Mouse (Mus musculus): ENCODE measurements at regions not wholly inside any gene's neighbourhood (a gene's known extent, or its start where the extent isn't known, plus 50 kb on each side); places are given as distances from the start of the nearest gene placed in this dataset.

DNA sequence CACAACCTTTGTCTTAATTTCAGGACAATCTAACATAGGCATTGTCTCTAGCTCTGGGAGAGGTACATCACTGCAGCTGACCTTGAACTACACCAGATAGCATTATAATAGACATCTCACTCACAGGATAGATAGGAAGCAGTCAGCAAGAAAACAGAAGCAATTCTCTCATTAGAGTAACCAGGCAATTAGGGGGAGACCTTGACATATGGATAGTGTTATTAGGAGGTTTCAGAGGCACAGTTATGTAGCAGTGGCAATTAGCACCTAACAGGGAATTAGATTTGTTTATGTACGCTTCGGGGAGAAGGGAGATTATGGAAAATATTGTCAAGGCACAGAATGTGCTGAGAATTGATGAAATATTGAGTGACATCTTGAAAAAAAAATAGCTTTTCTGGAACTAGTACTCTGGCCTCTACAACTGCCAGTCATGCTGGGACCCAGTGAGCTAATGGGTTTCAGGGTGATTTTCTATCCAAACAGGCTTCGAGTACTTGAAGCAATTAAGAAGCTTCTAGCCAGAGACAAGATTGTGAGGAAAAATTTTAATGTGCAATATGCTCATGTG lies 216.8 kb upstream of the Aco1 start:
- no peaks in the 10 kb centered on the region for H3K9me3 ChIP-seq (ENCODE audit: low read length)
- H3K4me1 ChIP-seq (ENCODE audit: insufficient read depth, low read length) = no peaks in the 10 kb centered on the region
- DNase-seq (ENCODE audit: low spot score) (peak; percentile 15), ATAC-seq (no peak)
- no peak overlapping the region for H3K4me2 ChIP-seq (ENCODE audit: low read depth, low read length)
- no peak overlapping the region for H3K27ac ChIP-seq
- H3K27me3 ChIP-seq (ENCODE audit: insufficient read depth, low read length) = no peaks in the 10 kb centered on the region
- H3K4me3 ChIP-seq (ENCODE audit: low read length) = no peak overlapping the region
- 70% methylated on average over 3 of the region's 3 CpGs for WGBS
- no peaks in the 10 kb centered on the region for H3K36me3 ChIP-seq (ENCODE audit: insufficient read depth, low read length)
- no peak overlapping the region for H3K9ac ChIP-seq (replicated peaks; ENCODE audit: low read length)
- no peak for TF ChIP-seq CTCF (IDR thresholded peaks at IDR 0.05; ENCODE audit: low read depth)

- WGBS = 84% methylated on average over 7 of the region's 7 CpGs
These were observed 216.3 kb upstream of the Aco1 start for GRCm38 (mm10) chr4:39926594-39926993.

GRCm38 (mm10) chr4:39928491-39928890 lies 214.4 kb upstream of the Aco1 start:
- no peaks in the 10 kb centered on the region for H3K4me1 ChIP-seq (ENCODE audit: insufficient read depth, low read length)
- H3K9ac ChIP-seq (replicated peaks; ENCODE audit: low read length) = no peak overlapping the region
- no peaks in the 10 kb centered on the region for H3K9me3 ChIP-seq (ENCODE audit: low read length)
- no peak for DNase-seq (ENCODE audit: low spot score)
- no peak overlapping the region for H3K27ac ChIP-seq
- H3K27me3 ChIP-seq (ENCODE audit: insufficient read depth, low read length) = no peaks in the 10 kb centered on the region
- no peak overlapping the region for H3K4me2 ChIP-seq (ENCODE audit: low read depth, low read length)
- no peak overlapping the region for H3K4me3 ChIP-seq (ENCODE audit: low read length)
- TF ChIP-seq CTCF (IDR thresholded peaks at IDR 0.05; ENCODE audit: low read depth) = no peak
- WGBS = 60% methylated on average over 2 of the region's 2 CpGs
- H3K36me3 ChIP-seq (ENCODE audit: insufficient read depth, low read length) = no peaks in the 10 kb centered on the region
- no peak for ATAC-seq

More at GRCm38 (mm10) chr4:39926594-39926993, 216.3 kb upstream of the Aco1 start:
- Histone ChIP-seq H3K9ac (replicated peaks; ENCODE audit: low read length) (no peak overlapping the region), H3K27ac (no peak overlapping the region), H3K36me3 (ENCODE audit: insufficient read depth, low read length) (no peaks in the 10 kb centered on the region), H3K27me3 (ENCODE audit: insufficient read depth, low read length) (no peaks in the 10 kb centered on the region), H3K9me3 (ENCODE audit: low read length) (no peaks in the 10 kb centered on the region), H3K4me2 (ENCODE audit: low read depth, low read length) (no peak overlapping the region), H3K4me3 (ENCODE audit: low read length) (no peak overlapping the region), H3K4me1 (ENCODE audit: insufficient read depth, low read length) (no peaks in the 10 kb centered on the region)
- ATAC-seq = no peak
- no peak for DNase-seq (ENCODE audit: low spot score)
- no peak for TF ChIP-seq CTCF (IDR thresholded peaks at IDR 0.05; ENCODE audit: low read depth)

DNA sequence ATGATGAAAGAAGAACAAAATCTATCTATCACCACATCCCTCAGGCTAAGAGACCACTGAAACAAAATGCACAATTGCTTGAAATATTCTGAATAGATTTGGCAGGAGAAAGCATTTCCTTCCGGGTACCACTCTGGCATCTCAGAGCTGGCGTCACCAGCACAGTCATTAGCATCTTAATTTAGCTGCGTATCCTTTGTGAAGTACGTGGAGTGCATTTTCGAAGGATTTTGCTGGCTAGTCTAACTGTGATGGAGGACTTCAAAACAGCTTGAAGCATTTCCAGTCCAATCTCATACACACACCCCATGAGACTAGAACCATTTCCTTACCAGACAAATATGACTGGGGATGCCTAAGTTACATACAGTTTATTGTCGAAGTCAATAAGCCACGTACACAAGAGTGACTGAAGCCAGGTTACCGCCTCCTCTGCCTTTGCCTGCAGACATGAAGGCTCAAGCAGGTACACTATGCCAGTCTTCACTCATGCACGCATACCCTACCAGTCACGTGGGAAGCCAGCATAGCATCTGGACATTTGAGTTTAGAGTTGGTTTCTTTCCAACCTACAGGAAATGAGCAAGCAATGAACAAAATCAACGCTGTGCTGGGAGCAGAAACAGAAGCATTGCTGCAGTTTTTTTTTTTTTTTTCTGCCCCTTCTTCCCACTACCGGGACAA lies 208.7 kb upstream of the Aco1 start:
- Histone ChIP-seq H3K27me3 (ENCODE audit: insufficient read depth, low read length) (no peaks in the 10 kb centered on the region), H3K4me2 (ENCODE audit: low read depth, low read length) (no peak overlapping the region), H3K27ac (no peak overlapping the region), H3K4me3 (ENCODE audit: low read length) (no peak overlapping the region), H3K4me1 (ENCODE audit: insufficient read depth, low read length) (no peaks in the 10 kb centered on the region), H3K36me3 (ENCODE audit: insufficient read depth, low read length) (no peaks in the 10 kb centered on the region), H3K9ac (replicated peaks; ENCODE audit: low read length) (no peak overlapping the region), H3K9me3 (ENCODE audit: low read length) (no peaks in the 10 kb centered on the region)
- WGBS = 64% methylated on average over 12 of the region's 12 CpGs
- no peak for TF ChIP-seq CTCF (IDR thresholded peaks at IDR 0.05; ENCODE audit: low read depth)
- DNase-seq (ENCODE audit: low spot score) (peak; percentile 15), ATAC-seq (0 out of 2 replicates have a peak, but pooled peaks have one; percentile 38)

DNA sequence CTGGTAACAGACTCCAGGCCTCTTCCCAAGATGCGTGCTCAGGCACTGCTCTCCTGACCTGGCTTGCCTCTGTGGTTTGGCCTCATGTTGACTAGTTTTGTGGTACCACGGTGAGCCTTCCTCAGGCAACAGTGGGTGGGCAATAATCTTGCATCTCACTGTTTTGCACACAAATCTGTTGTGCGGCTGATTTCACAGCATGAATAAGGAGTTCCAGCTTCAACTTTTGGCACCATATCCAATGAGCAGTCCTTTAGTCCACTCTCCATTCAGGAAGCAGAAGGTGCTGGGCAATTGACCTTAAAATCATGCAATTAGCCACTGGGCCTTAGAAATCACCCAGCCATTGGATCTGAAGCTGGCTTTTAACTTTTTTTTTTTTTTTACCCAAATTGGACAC lies 184.2 kb upstream of the Aco1 start:
- Histone ChIP-seq H3K27ac (no peak overlapping the region), H3K4me1 (ENCODE audit: insufficient read depth, low read length) (no peaks in the 10 kb centered on the region), H3K36me3 (ENCODE audit: insufficient read depth, low read length) (no peaks in the 10 kb centered on the region), H3K9ac (replicated peaks; ENCODE audit: low read length) (no peak overlapping the region), H3K9me3 (ENCODE audit: low read length) (no peaks in the 10 kb centered on the region), H3K4me2 (ENCODE audit: low read depth, low read length) (no peak overlapping the region), H3K27me3 (ENCODE audit: insufficient read depth, low read length) (no peaks in the 10 kb centered on the region), H3K4me3 (ENCODE audit: low read length) (no peak overlapping the region)
- no peak for TF ChIP-seq CTCF (IDR thresholded peaks at IDR 0.05; ENCODE audit: low read depth)
- peak; percentile 31 for DNase-seq (ENCODE audit: low spot score)
- WGBS = 47% methylated on average over 3 of the region's 3 CpGs
- no peak for ATAC-seq

DNA sequence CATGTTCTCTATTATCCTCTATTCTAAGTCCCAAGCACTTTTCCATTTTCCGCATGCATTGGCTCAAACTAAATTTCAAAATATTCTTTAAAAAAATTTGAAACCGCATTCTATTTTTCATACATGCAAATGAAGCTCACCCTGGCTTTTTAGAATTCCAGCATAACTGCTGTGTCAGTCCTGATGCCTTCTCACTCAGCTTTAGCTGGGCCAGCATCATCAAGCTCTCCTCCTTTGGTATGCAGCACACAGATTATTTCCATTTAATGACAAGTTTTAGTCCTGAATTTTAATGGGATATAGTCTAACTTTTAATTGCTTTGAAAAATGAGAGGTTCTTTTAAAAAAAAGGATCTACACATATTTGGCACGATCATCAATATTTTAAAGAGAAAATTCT lies 174.9 kb upstream of the Aco1 start:
- Histone ChIP-seq H3K27me3 (ENCODE audit: insufficient read depth, low read length) (no peaks in the 10 kb centered on the region), H3K27ac (no peak overlapping the region), H3K9me3 (ENCODE audit: low read length) (no peaks in the 10 kb centered on the region), H3K4me3 (ENCODE audit: low read length) (no peak overlapping the region), H3K4me1 (ENCODE audit: insufficient read depth, low read length) (no peaks in the 10 kb centered on the region), H3K36me3 (ENCODE audit: insufficient read depth, low read length) (no peaks in the 10 kb centered on the region), H3K4me2 (ENCODE audit: low read depth, low read length) (no peak overlapping the region), H3K9ac (replicated peaks; ENCODE audit: low read length) (no peak overlapping the region)
- no peak for ATAC-seq
- 88% methylated on average over 3 of the region's 3 CpGs for WGBS
- DNase-seq (ENCODE audit: low spot score) = no peak
- no peak for TF ChIP-seq CTCF (IDR thresholded peaks at IDR 0.05; ENCODE audit: low read depth)

DNA sequence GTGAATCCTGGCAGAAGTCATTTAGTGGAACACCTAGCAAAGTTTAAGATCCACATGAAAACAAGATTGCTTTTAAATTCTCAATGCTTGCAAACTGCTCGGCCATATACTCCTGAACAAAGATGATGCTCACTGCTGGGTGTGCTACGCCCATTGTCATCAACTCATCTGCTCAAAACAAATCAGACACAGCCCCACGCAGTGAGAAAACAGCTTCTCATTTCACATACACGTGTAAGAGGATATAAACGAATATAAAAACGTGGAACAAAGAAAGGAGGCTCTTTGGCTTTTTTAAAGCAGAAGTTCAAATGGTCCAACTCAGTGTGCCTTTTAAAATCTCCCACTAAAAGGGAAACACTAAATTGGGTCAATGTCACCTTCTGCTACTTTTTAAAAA lies 151.5 kb upstream of the Aco1 start:
- no peak overlapping the region for H3K4me3 ChIP-seq (ENCODE audit: low read length)
- 71% methylated on average over 6 of the region's 6 CpGs for WGBS
- no peak overlapping the region for H3K9ac ChIP-seq (replicated peaks; ENCODE audit: low read length)
- no peaks in the 10 kb centered on the region for H3K27me3 ChIP-seq (ENCODE audit: insufficient read depth, low read length)
- ATAC-seq (no peak), DNase-seq (ENCODE audit: low spot score) (no peak)
- H3K27ac ChIP-seq = no peak overlapping the region
- TF ChIP-seq CTCF (IDR thresholded peaks at IDR 0.05; ENCODE audit: low read depth) = no peak
- no peaks in the 10 kb centered on the region for H3K4me1 ChIP-seq (ENCODE audit: insufficient read depth, low read length)
- H3K9me3 ChIP-seq (ENCODE audit: low read length) = no peaks in the 10 kb centered on the region
- H3K4me2 ChIP-seq (ENCODE audit: low read depth, low read length) = no peak overlapping the region
- no peaks in the 10 kb centered on the region for H3K36me3 ChIP-seq (ENCODE audit: insufficient read depth, low read length)
